Mouse (Mus musculus) ES-Bruce4 (cell line): ENCODE measurements around the gene Leprot.

Experiments used
- CTCF ChIP-seq: IDR thresholded peaks from one replicate; pipeline ENCODE4 v1.8.1; 2011; ENCODE audit warnings: low read depth, low read length
- EP300 ChIP-seq: IDR thresholded peaks from 2 replicates; pipeline ENCODE4 v1.6.1; 2011; ENCODE audit warnings: low read depth, low read length; ENCODE audit not compliant: insufficient read depth
- POLR2A ChIP-seq: IDR thresholded peaks from one replicate; pipeline ENCODE4 v1.8.1; 2011; ENCODE audit warnings: low read length; ENCODE audit not compliant: insufficient read depth

DNA sequence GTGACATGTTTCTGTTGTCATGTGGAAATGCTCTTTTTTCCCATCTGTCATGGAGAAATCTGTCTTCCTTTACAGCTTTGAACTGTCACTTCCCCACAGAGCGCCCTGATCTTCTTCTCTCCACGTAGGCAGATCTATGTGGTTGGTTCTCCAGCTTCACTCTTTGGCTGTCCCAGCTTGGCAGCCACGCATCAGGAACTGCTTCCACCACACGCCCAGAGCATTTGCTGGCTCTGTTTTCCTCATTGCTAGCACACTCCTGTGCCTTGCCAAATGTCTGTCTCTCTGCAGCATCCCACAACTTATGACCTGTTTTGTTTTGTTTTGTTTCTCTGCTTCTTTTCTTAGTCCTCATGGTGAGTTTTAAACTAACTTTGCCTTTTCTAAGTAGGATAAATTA is 45.4 kb downstream of the Leprot start:
- TF ChIP-seq POLR2A (no peak), CTCF (no peak), EP300 (no peak)
